Mouse (Mus musculus): ENCODE data around the gene Camta2. TPM values are rescaled to one million over a fixed set of nuclear protein-coding genes. Genes with fewer than 3 reads are reported as not detected.

The Camta2 gene
- polyA plus RNA-seq, 1 experiment from 2014 or later = 11.7 TPM

DNA sequence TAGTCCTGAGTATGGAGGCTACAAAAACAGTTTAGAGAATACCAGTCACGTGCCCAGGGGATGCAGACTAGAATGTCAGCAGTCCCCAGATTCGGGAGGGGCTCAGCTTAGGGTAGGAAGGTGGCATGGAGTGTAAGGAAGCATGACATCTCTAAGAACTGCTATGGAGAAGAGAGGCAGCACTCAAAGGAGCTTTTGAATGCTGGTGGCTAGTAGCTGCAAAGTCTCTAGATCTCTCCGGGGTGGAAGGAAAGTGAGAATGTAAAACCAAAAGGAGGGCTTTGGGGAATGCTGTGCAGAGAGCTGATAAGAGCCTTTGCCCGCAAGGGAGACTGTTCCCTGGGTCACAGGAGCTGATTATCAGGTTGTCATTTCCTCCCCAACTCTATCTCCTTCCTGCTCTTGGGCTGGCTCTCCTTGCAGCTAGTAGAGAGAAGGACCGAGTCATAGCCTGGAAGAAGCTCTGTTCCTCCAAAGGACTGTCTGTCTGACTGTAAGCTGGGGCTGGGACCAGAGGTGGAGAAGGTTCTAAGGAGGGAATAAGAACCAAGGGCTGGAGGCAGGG lies 49.1 kb downstream of the Camta2 start, which contains the start of gene Gp1ba:
Gp1ba (plus strand) TSS at position 409 of the 565 bp plus-strand sequence.
- Histone ChIP-seq H3K4me3 (ENCODE audit: low read depth, low read length) (no peak within 1 kb of the TSS), H3K27ac (ENCODE audit: low read depth, low read length) (no peak within 1 kb of the TSS), H3K27me3 (replicated peaks; ENCODE audit: control insufficient read depth, insufficient read depth, low read length) (no peaks in the 10 kb centered on the region), H3K9ac (ENCODE audit: low read depth, low read length) (no peak within 1 kb of the TSS), H3K4me1 (replicated peaks; ENCODE audit: control insufficient read depth, insufficient read depth, low read length) (no peaks in the 10 kb centered on the region), H3K36me3 (ENCODE audit: control insufficient read depth, insufficient read depth) (peaks cover 1% of the 10 kb centered on the region; the same call in 1 of the 2 replicates), H3K9me3 (ENCODE audit: control insufficient read depth) (no peaks in the 10 kb centered on the region), H3K4me2 (replicated peaks; ENCODE audit: low read depth) (no peak within 1 kb of the TSS)
- WGBS = 24% methylated on average over 5 of the region's 5 CpGs
- no peak for TF ChIP-seq CTCF (IDR thresholded peaks at IDR 0.05; ENCODE audit: low read depth)
- ATAC-seq = no peak

DNA sequence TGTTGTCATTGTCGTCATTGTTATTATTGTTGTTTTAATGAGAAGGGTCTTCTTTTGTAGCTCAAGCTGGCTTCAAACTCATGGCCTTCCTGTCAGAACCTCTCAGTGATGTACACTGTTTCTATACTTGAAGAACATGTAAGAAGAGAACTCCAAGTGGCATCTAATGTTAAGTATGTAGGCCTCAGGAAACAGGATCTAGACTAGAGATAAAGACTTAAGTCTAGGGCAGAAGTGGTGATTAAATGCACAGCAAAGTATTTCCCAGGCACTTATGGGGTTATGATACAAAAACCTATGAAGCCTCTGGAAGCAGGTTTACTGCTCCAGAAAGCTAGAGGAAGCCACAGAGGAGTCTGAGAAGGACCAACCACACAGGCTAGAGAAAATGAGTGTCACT lies 49.6 kb downstream of the Camta2 start:
- ATAC-seq = no peak
- 89% methylated on average over 1 of the region's 1 CpGs for WGBS
- TF ChIP-seq CTCF (IDR thresholded peaks at IDR 0.05; ENCODE audit: low read depth) = no peak
- H3K9me3 ChIP-seq (ENCODE audit: control insufficient read depth) = no peaks in the 10 kb centered on the region
- no peak overlapping the region for H3K4me2 ChIP-seq (replicated peaks; ENCODE audit: low read depth)
- H3K27me3 ChIP-seq (replicated peaks; ENCODE audit: control insufficient read depth, insufficient read depth, low read length) = no peaks in the 10 kb centered on the region
- H3K4me3 ChIP-seq (ENCODE audit: low read depth, low read length) = no peak overlapping the region
- no peaks in the 10 kb centered on the region for H3K36me3 ChIP-seq (ENCODE audit: control insufficient read depth, insufficient read depth)
- H3K27ac ChIP-seq (ENCODE audit: low read depth, low read length) = no peak overlapping the region
- no peaks in the 10 kb centered on the region for H3K4me1 ChIP-seq (replicated peaks; ENCODE audit: control insufficient read depth, insufficient read depth, low read length)
- no peak overlapping the region for H3K9ac ChIP-seq (ENCODE audit: low read depth, low read length)

DNA sequence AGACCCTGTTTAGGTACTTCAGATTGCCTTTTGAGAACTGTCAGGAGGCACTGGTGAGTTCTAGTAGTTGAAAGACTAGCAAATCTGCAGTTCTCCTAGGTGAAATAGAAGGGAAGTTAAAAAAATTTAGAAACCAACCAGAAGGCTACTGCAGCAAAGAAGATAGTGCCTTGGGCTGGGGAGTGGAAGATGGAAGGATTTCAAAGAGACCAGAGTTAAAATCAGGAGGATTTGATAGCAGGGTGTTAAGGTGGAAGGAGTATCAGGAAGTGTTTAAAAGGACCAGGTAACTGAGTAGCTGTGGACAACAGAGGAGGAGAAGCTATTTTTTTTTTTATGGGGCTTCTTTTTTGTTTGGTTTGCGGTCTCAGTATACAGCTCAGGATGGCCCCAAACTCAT lies 50.1 kb downstream of the Camta2 start:
- ATAC-seq = no peak
- no peaks in the 10 kb centered on the region for H3K9me3 ChIP-seq (ENCODE audit: control insufficient read depth)

DNA sequence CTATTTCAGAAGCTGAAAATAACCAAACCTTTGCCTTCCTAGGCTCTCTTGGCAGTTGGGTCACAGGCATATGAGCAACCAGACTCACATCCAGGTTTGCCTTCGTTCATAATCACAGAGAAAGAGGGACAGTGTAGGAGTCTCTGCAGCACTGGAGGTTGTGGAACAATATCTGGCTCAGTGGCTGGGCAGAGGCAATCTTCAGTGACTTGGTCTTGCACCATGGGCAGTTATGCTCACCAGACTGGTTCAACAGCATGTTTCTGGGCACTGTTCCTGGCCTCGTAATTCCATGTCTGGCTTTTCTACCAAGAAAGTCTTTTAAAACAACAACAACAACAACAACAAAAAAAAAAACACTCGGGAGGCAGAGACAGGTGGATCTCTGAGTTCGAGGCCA lies 52.3 kb downstream of the Camta2 start:
- Histone ChIP-seq H3K4me2 (replicated peaks; ENCODE audit: low read depth) (no peak overlapping the region), H3K27me3 (replicated peaks; ENCODE audit: control insufficient read depth, insufficient read depth, low read length) (no peaks in the 10 kb centered on the region), H3K4me3 (ENCODE audit: low read depth, low read length) (no peak overlapping the region), H3K4me1 (replicated peaks; ENCODE audit: control insufficient read depth, insufficient read depth, low read length) (no peaks in the 10 kb centered on the region), H3K36me3 (ENCODE audit: control insufficient read depth, insufficient read depth) (no peaks in the 10 kb centered on the region), H3K9ac (ENCODE audit: low read depth, low read length) (no peak overlapping the region), H3K27ac (ENCODE audit: low read depth, low read length) (no peak overlapping the region), H3K9me3 (ENCODE audit: control insufficient read depth) (no peaks in the 10 kb centered on the region)
- 83% methylated on average over 4 of the region's 4 CpGs for WGBS
- no peak for ATAC-seq
- no peak for TF ChIP-seq CTCF (IDR thresholded peaks at IDR 0.05; ENCODE audit: low read depth)

More for the DNA sequence above, 50.1 kb downstream of the Camta2 start:
- Histone ChIP-seq H3K27me3 (replicated peaks; ENCODE audit: control insufficient read depth, insufficient read depth, low read length) (no peaks in the 10 kb centered on the region), H3K4me1 (replicated peaks; ENCODE audit: control insufficient read depth, insufficient read depth, low read length) (no peaks in the 10 kb centered on the region), H3K27ac (ENCODE audit: low read depth, low read length) (no peak overlapping the region), H3K4me3 (ENCODE audit: low read depth, low read length) (no peak overlapping the region), H3K36me3 (ENCODE audit: control insufficient read depth, insufficient read depth) (no peaks in the 10 kb centered on the region), H3K4me2 (replicated peaks; ENCODE audit: low read depth) (no peak overlapping the region), H3K9ac (ENCODE audit: low read depth, low read length) (no peak overlapping the region)
- WGBS = 95% methylated on average over 1 of the region's 1 CpGs
- TF ChIP-seq CTCF (IDR thresholded peaks at IDR 0.05; ENCODE audit: low read depth) = no peak

DNA sequence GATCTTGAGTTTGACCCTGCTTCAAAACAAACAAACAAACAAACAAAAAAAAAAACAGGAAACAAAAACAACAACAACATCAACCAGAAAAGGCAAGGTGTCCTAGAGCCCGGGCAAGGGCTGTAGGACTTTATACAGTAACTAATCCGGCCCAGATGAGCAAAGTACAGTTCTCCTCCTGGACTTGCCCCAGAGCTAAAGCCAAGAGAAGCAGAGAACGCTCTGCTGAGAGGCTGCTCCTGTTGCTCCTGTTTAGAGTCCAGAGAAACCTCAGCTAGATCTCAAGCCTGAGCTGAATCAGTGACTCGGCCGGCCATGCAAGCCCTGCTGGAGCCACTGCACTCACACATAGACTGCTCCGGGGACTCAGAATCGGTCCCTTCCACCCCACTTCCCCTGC lies 57.8 kb downstream of the Camta2 start:
- Histone ChIP-seq H3K4me3 (ENCODE audit: low read depth, low read length) (no peak overlapping the region), H3K9ac (ENCODE audit: low read depth, low read length) (0 out of 2 replicates have a peak overlapping the region, but pooled peaks have one; percentile 13), H3K9me3 (ENCODE audit: control insufficient read depth) (no peaks in the 10 kb centered on the region), H3K27me3 (replicated peaks; ENCODE audit: control insufficient read depth, insufficient read depth, low read length) (no peaks in the 10 kb centered on the region), H3K4me2 (replicated peaks; ENCODE audit: low read depth) (no peak overlapping the region), H3K4me1 (replicated peaks; ENCODE audit: control insufficient read depth, insufficient read depth, low read length) (0 out of 2 replicates have a peak, but pooled peaks cover 2% of the 10 kb centered on the region), H3K27ac (ENCODE audit: low read depth, low read length) (peak overlapping the region; percentile 22; the same call in 1 of the 2 replicates), H3K36me3 (ENCODE audit: control insufficient read depth, insufficient read depth) (no peaks in the 10 kb centered on the region)
- 49% methylated on average over 7 of the region's 7 CpGs for WGBS
- no peak for ATAC-seq
- no peak for TF ChIP-seq CTCF (IDR thresholded peaks at IDR 0.05; ENCODE audit: low read depth)

DNA sequence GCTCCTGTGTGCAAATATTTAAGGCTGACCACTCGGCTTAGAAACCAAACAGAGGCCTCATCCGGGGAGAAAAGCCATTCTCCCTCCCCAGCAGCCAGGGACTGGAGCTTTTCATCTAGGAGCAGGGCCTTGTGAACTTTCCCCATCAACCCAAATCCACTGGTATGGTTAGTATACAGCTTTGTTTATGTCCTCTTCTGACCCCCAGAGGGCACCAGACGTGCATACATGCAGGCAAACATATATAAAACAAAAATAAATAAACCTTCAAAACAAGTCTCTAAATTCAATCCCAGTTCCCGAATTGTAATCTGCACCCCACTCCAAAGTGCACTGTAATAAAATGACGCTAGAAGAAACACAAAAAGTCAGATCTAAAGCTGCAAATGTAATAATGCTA lies 58.3 kb downstream of the Camta2 start:
- no peak overlapping the region for H3K4me2 ChIP-seq (replicated peaks; ENCODE audit: low read depth)
- 43% methylated on average over 5 of the region's 5 CpGs for WGBS
- H3K36me3 ChIP-seq (ENCODE audit: control insufficient read depth, insufficient read depth) = no peaks in the 10 kb centered on the region
- no peaks in the 10 kb centered on the region for H3K27me3 ChIP-seq (replicated peaks; ENCODE audit: control insufficient read depth, insufficient read depth, low read length)
- H3K4me1 ChIP-seq (replicated peaks; ENCODE audit: control insufficient read depth, insufficient read depth, low read length) = 0 out of 2 replicates have a peak, but pooled peaks cover 2% of the 10 kb centered on the region
- no peak for ATAC-seq
- no peak overlapping the region for H3K4me3 ChIP-seq (ENCODE audit: low read depth, low read length)
- no peak overlapping the region for H3K27ac ChIP-seq (ENCODE audit: low read depth, low read length)
- peak; percentile 63 for TF ChIP-seq CTCF (IDR thresholded peaks at IDR 0.05; ENCODE audit: low read depth)
- H3K9me3 ChIP-seq (ENCODE audit: control insufficient read depth) = no peaks in the 10 kb centered on the region
- no peak overlapping the region for H3K9ac ChIP-seq (ENCODE audit: low read depth, low read length)
